Mouse (Mus musculus) midbrain, embryonic 16.5 days (tissue): ENCODE measurements around the gene Nt5c2. TPM values are rescaled to one million over a fixed set of nuclear protein-coding genes. Genes with fewer than 3 reads are reported as not detected.

Experiments used
- polyA plus RNA-seq: library from polyadenylated mRNA; unstranded; fragments of >200 nt; fragmentation: Nextera tagmentation; extraction: Ambion mirVana; gene quantifications from 2 replicates; pipeline ENCODE4 v1.2.1, GENCODE M21; 2015

The Nt5c2 gene
- polyA plus RNA-seq, 1 experiment from 2014 or later: 85.7 TPM

Other genes starting within 250 kb of the Nt5c2 start
- gene Ina, start 455 bp downstream of the Nt5c2 start, polyA plus RNA-seq: 424 and 528 TPM in 2 replicates
- gene Pcgf6, start 35.8 kb upstream of the Nt5c2 start, polyA plus RNA-seq: 33.9 and 35.1 TPM in 2 replicates
- gene Taf5, start 52.6 kb upstream of the Nt5c2 start, polyA plus RNA-seq: 4.7 and 5.1 TPM in 2 replicates
- 1,328 and 1,431 TPM in 2 replicates for gene Usmg5, start 75.5 kb upstream of the Nt5c2 start, polyA plus RNA-seq
- 5.4 and 5.6 TPM in 2 replicates for gene Pdcd11, start 75.6 kb upstream of the Nt5c2 start, polyA plus RNA-seq
- 0.89 and 1.1 TPM in 2 replicates for gene Calhm2, start 123.1 kb upstream of the Nt5c2 start, polyA plus RNA-seq
- gene Calhm1, start 129.1 kb upstream of the Nt5c2 start, polyA plus RNA-seq: not detected in 2 replicates
- not detected in 2 replicates for gene Calhm3, start 142.6 kb upstream of the Nt5c2 start, polyA plus RNA-seq
- gene Neurl1a, start 163.7 kb upstream of the Nt5c2 start, polyA plus RNA-seq: 15.3 and 15.4 TPM in 2 replicates